Mouse (Mus musculus) liver, embryonic 15.5 days (tissue): ENCODE measurements around the gene Rock2. TPM values are rescaled to one million over a fixed set of nuclear protein-coding genes. Genes with fewer than 3 reads are reported as not detected.

ENCODE experiments used
- ATAC-seq: fragments of 200-750 bp; cut with Nextera tagmentation; 2 replicates; pipeline ENCODE4 v1.8.0; 2017; ENCODE audit warnings: moderate number of reproducible peaks, mild to moderate bottlenecking, moderate library complexity; ENCODE audit not compliant: insufficient read depth
- H3K27ac ChIP-seq: fragments of 300-500 bp; sonication (generic); replicated peaks from 2 replicates; pipeline ENCODE4 v1.5.1; 2015; ENCODE audit warnings: mild to moderate bottlenecking, inconsistent platforms
- H3K27me3 ChIP-seq: fragments of 300-500 bp; sonication (generic); 2 replicates; pipeline ENCODE4 v1.6.1; 2015; ENCODE audit warnings: mild to moderate bottlenecking, inconsistent platforms
- H3K36me3 ChIP-seq: fragments of 300-500 bp; sonication (generic); replicated peaks from 2 replicates; pipeline ENCODE4 v1.6.1; 2015; ENCODE audit warnings: moderate library complexity, mild to moderate bottlenecking, inconsistent platforms
- H3K4me1 ChIP-seq: fragments of 300-500 bp; sonication (generic); replicated peaks from 2 replicates; pipeline ENCODE4 v1.6.1; 2015; ENCODE audit warnings: inconsistent platforms
- H3K4me2 ChIP-seq: fragments of 300-500 bp; sonication (generic); 2 replicates; pipeline ENCODE4 v1.6.1; 2015; ENCODE audit warnings: moderate library complexity, mild to moderate bottlenecking, inconsistent platforms
- H3K4me3 ChIP-seq: fragments of 300-500 bp; sonication (generic); replicated peaks from 2 replicates; pipeline ENCODE4 v1.5.1; 2015; ENCODE audit warnings: mild to moderate bottlenecking, inconsistent platforms
- H3K9ac ChIP-seq: fragments of 300-500 bp; sonication (generic); 2 replicates; pipeline ENCODE4 v1.6.1; 2015; ENCODE audit warnings: moderate library complexity, mild to moderate bottlenecking, inconsistent platforms
- H3K9me3 ChIP-seq: fragments of 300-500 bp; sonication (generic); replicated peaks from 2 replicates; pipeline ENCODE4 v1.6.1; 2016; ENCODE audit warnings: inconsistent platforms
- WGBS: fragments of 180-500 bp; shearing (Covaris S2); methylation state at CpG from one replicate; pipeline ENCODE4 v1.1.7; 2015; ENCODE audit warnings: mixed read lengths; ENCODE audit not compliant: insufficient replicate concordance; 5-methylcytosine and 5-hydroxymethylcytosine counted together
- polyA plus RNA-seq: library from polyadenylated mRNA; unstranded; fragments of >200 nt; fragmentation: Nextera tagmentation; extraction: Ambion mirVana; gene quantifications from 2 replicates; pipeline ENCODE4 v1.2.1, GENCODE M21; 2015

Rock2 gene
- polyA plus RNA-seq, 1 experiment from 2014 or later = 6.3 TPM

GRCm38 (mm10) chr12:17032694-17033463, 138.2 kb downstream of the Rock2 start:
- no peak overlapping the region for H3K4me2 ChIP-seq
- no peak overlapping the region for H3K9ac ChIP-seq
- no peaks in the 10 kb centered on the region for H3K9me3 ChIP-seq
- WGBS = 27% methylated on average over 13 of the region's 13 CpGs
- H3K36me3 ChIP-seq = no peaks in the 10 kb centered on the region
- H3K27me3 ChIP-seq = no peaks in the 10 kb centered on the region
- no peak overlapping the region for H3K27ac ChIP-seq
- no peak for ATAC-seq
- H3K4me3 ChIP-seq = no peak overlapping the region
- no peaks in the 10 kb centered on the region for H3K4me1 ChIP-seq

GRCm38 (mm10) chr12:17033464-17033841, 138.8 kb downstream of the Rock2 start:
- Histone ChIP-seq H3K4me1 (no peaks in the 10 kb centered on the region), H3K36me3 (no peaks in the 10 kb centered on the region), H3K4me3 (no peak overlapping the region), H3K27me3 (no peaks in the 10 kb centered on the region), H3K4me2 (no peak overlapping the region), H3K9ac (no peak overlapping the region), H3K9me3 (no peaks in the 10 kb centered on the region), H3K27ac (no peak overlapping the region)
- no peak for ATAC-seq
- 62% methylated on average over 9 of the region's 9 CpGs for WGBS

GRCm38 (mm10) chr12:17034671-17035070, 140.0 kb downstream of the Rock2 start:
- 66% methylated on average over 5 of the region's 5 CpGs for WGBS
- Histone ChIP-seq H3K4me1 (no peaks in the 10 kb centered on the region), H3K4me3 (no peak overlapping the region), H3K36me3 (no peaks in the 10 kb centered on the region), H3K9me3 (no peaks in the 10 kb centered on the region), H3K27ac (no peak overlapping the region), H3K9ac (no peak overlapping the region), H3K4me2 (no peak overlapping the region), H3K27me3 (no peaks in the 10 kb centered on the region)
- ATAC-seq = no peak

GRCm38 (mm10) chr12:17035128-17035527, 140.4 kb downstream of the Rock2 start:
- H3K4me3 ChIP-seq = no peak overlapping the region
- no peaks in the 10 kb centered on the region for H3K27me3 ChIP-seq
- ATAC-seq = no peak
- H3K36me3 ChIP-seq = no peaks in the 10 kb centered on the region
- no peak overlapping the region for H3K27ac ChIP-seq
- no peak overlapping the region for H3K9ac ChIP-seq
- no peak overlapping the region for H3K4me2 ChIP-seq
- WGBS = 46% methylated on average over 2 of the region's 2 CpGs
- H3K9me3 ChIP-seq = no peaks in the 10 kb centered on the region
- H3K4me1 ChIP-seq = no peaks in the 10 kb centered on the region

GRCm38 (mm10) chr12:17036532-17036931, 141.8 kb downstream of the Rock2 start:
- Histone ChIP-seq H3K27ac (no peak overlapping the region), H3K4me2 (no peak overlapping the region), H3K9me3 (no peaks in the 10 kb centered on the region), H3K27me3 (no peaks in the 10 kb centered on the region), H3K36me3 (no peaks in the 10 kb centered on the region), H3K9ac (no peak overlapping the region), H3K4me1 (no peaks in the 10 kb centered on the region), H3K4me3 (no peak overlapping the region)
- ATAC-seq = no peak
- WGBS = 48% methylated on average over 9 of the region's 9 CpGs

GRCm38 (mm10) chr12:17037053-17037610, 142.4 kb downstream of the Rock2 start:
- no peaks in the 10 kb centered on the region for H3K9me3 ChIP-seq
- no peak for ATAC-seq
- H3K4me2 ChIP-seq = no peak overlapping the region
- H3K27me3 ChIP-seq = no peaks in the 10 kb centered on the region
- no peak overlapping the region for H3K9ac ChIP-seq
- H3K4me3 ChIP-seq = no peak overlapping the region
- H3K27ac ChIP-seq = no peak overlapping the region
- no peaks in the 10 kb centered on the region for H3K4me1 ChIP-seq
- H3K36me3 ChIP-seq = no peaks in the 10 kb centered on the region
- WGBS = 47% methylated on average over 14 of the region's 14 CpGs

Other genes with a start within 250 kb of the Rock2 start
- not detected in 2 replicates for gene Ntsr2, start 241.5 kb upstream of the Rock2 start, polyA plus RNA-seq
- 0.59 and 0.74 TPM in 2 replicates for gene Greb1, start 94.0 kb upstream of the Rock2 start, polyA plus RNA-seq
- 15.8 and 16.8 TPM in 2 replicates for gene E2f6, start 83.9 kb upstream of the Rock2 start, polyA plus RNA-seq
- 4.9 and 5.3 TPM in 2 replicates for gene Pqlc3, start 105.5 kb downstream of the Rock2 start, polyA plus RNA-seq
- gene 2410004P03Rik, start 116.8 kb downstream of the Rock2 start, polyA plus RNA-seq = 0.08 TPM in 1 of 2 replicates, not detected in the other